Mouse (Mus musculus) bone marrow macrophage, adult 2 months (primary cell): ENCODE measurements around the gene Frem2.

Experiments used
- CTCF ChIP-seq: IDR thresholded peaks from 2 replicates; pipeline ENCODE4 v1.5.1; 2012; ENCODE audit warnings: low read depth, mild to moderate bottlenecking, low read length, moderate library complexity
- POLR2A ChIP-seq: IDR thresholded peaks from 2 replicates; pipeline ENCODE4 v1.6.1; 2012; ENCODE audit warnings: mild to moderate bottlenecking, low read depth, low read length, borderline replicate concordance

DNA sequence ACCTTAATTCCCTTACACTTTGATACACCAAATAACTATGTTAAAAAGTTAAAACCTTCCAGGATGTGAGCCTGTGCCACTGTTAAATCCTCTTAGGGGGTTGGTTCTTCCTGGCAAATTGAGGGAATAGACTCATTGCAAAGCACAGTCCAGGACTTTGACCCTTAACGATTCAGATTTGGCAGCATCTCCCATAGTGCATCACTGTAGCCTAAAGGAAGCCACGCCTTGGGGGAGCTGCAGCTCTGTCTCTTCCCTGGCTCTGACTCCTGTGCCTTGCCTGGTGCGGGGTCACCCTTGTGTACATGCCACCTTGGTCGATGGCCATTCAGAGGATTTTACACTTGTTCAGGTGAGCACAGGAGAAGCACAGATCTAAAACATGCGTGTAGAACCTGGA, 187.5 kb downstream of the Frem2 start:
- no peak for TF ChIP-seq POLR2A
- TF ChIP-seq CTCF, result no peak
